Mouse (Mus musculus) spleen, adult 2 months (tissue): ENCODE results near the gene Afap1. TPM values are rescaled to one million over a fixed set of nuclear protein-coding genes. Genes with fewer than 3 reads are reported as not detected.

Experiments
- DNase-seq, 2 experiments: peaks; one replicate each; pipeline versions ENCODE4 v3.0.0 to v3.0.0-alpha.2; 2012 to 2021; ENCODE audit warnings: low spot score in 2 of 2, low read depth in 1 of 2
- H3K27ac ChIP-seq: fragments of 200-500 bp; 2 replicates; pipeline ENCODE4 v1.5.1; 2012; ENCODE audit warnings: low read length, inconsistent platforms; ENCODE audit not compliant: insufficient read depth
- H3K27me3 ChIP-seq: fragments of 200-500 bp; 2 replicates; pipeline ENCODE4 v1.6.1; 2012; ENCODE audit warnings: mild to moderate bottlenecking, moderate library complexity, low read length, inconsistent platforms; ENCODE audit not compliant: control insufficient read depth, insufficient read depth
- H3K36me3 ChIP-seq: fragments of 200-500 bp; 2 replicates; pipeline ENCODE4 v1.6.1; 2012; ENCODE audit warnings: mild to moderate bottlenecking, low read length, inconsistent platforms; ENCODE audit not compliant: control insufficient read depth, insufficient read depth
- H3K4me1 ChIP-seq: fragments of 200-500 bp; 2 replicates; pipeline ENCODE4 v1.6.1; 2011; ENCODE audit warnings: inconsistent platforms; ENCODE audit not compliant: control insufficient read depth, insufficient read depth, insufficient read length
- H3K4me3 ChIP-seq: fragments of 200-500 bp; 2 replicates; pipeline ENCODE4 v1.5.1; 2011; ENCODE audit warnings: mild to moderate bottlenecking, inconsistent platforms; ENCODE audit not compliant: insufficient read depth, insufficient read length; ENCODE audit errors: extremely low read depth
- CTCF ChIP-seq: fragments of 200-500 bp; IDR thresholded peaks from 2 replicates; pipeline ENCODE4 v1.5.1; 2011; ENCODE audit warnings: mild to moderate bottlenecking, inconsistent platforms; ENCODE audit not compliant: insufficient read depth, insufficient read length, insufficient replicate concordance; ENCODE audit errors: extremely low read depth
- POLR2A ChIP-seq: fragments of 200-500 bp; IDR thresholded peaks from 2 replicates; pipeline ENCODE4 v1.6.1; 2011; ENCODE audit warnings: low read depth, low read length, inconsistent platforms
- WGBS: fragments of 180-500 bp; shearing (Covaris S2); methylation state at CpG from one replicate; pipeline ENCODE4 v1.1.7; 2018; 5-methylcytosine and 5-hydroxymethylcytosine counted together
- polyA plus RNA-seq: library from polyadenylated mRNA; depleted of rRNA; stranded (reverse); fragments of >200 nt; gene quantifications from 2 replicates; pipeline ENCODE4 v1.2.3, GENCODE M21; 2012

The Afap1 gene
- polyA plus RNA-seq, 1 experiment, result 4.5 TPM

DNA sequence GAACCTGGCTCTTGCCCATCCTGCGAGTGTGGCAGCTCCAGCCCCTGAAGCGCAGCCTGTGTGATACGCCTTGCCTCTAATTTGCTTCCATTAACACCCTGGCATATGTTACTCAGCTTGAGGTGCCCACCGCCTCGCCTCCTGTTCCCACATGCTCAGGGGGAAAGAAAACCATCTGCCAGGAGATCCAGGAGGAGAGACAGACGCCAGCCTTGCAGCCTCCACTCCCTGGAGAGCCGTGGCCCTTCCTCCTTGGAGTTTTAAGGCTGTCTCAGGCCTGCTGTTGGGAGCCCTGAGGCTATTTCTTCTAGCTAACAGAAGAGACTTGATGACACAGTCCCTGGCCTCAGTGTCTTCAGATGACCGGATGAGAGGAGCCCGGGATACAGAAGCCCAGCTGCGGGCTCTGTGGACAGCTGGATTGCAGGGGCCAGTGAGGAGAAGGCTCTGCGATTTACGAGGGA lies 32.1 kb downstream of the Afap1 start:
- Histone ChIP-seq H3K36me3 (no peaks in the 10 kb centered on the region), H3K4me3 (no peak overlapping the region), H3K4me1 (no peaks in the 10 kb centered on the region), H3K27me3 (no peaks in the 10 kb centered on the region), H3K27ac (no peak overlapping the region)
- TF ChIP-seq CTCF, result no peak
- no peak for TF ChIP-seq POLR2A
- no peak for DNase-seq
- 81% methylated on average over 12 of the region's 12 CpGs for WGBS

DNA sequence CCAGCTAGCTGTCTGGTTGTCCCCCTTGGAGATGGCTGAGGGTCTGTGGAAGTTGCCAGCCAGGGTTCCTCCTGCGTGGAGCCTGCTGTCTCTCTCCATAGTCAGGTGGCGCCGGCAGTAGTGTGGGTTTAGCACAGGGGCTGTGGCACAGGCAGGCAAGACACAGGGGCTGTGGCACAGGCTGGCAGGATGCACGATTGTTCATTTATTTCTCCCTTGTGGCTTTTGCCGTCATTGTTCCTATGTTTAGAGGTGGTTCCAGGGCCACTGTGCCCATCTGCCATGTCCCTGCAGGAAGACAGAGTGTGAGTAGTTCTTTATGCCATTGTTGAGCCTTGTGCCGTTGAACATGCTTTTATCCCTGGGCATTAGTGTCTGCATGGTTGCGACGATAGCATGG lies 33.4 kb downstream of the Afap1 start:
- TF ChIP-seq POLR2A (no peak), CTCF (no peak)
- no peak for DNase-seq
- Histone ChIP-seq H3K27ac (no peak overlapping the region), H3K36me3 (no peaks in the 10 kb centered on the region), H3K4me1 (no peaks in the 10 kb centered on the region), H3K4me3 (no peak overlapping the region), H3K27me3 (no peaks in the 10 kb centered on the region)
- WGBS, result 83% methylated on average over 8 of the region's 8 CpGs

DNA sequence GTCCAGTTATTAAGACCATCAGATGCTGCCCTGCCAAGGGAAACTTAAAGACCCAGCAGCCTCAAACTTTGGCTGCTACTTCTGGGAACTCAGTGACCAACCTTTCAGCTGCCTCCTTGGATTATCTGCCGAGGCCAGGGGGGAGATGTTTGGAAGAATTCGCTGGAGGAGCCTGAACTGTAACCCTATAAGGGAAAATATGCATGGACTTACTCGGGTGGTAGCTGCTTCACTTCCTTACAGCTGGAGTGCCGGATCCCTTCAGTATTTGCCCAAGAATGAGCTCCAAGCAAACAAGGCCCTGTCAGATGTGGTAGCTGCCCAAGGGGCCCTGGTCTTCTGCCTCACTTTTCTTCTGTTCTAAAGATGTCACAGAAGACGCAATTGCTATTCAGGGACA lies 38.2 kb downstream of the Afap1 start:
- DNase-seq, result no peak
- H3K36me3 ChIP-seq, result no peaks in the 10 kb centered on the region
- no peak for TF ChIP-seq CTCF
- no peak overlapping the region for H3K27ac ChIP-seq
- WGBS, result 75% methylated on average over 5 of the region's 5 CpGs
- H3K4me3 ChIP-seq, result no peak overlapping the region
- no peaks in the 10 kb centered on the region for H3K4me1 ChIP-seq
- no peaks in the 10 kb centered on the region for H3K27me3 ChIP-seq

DNA sequence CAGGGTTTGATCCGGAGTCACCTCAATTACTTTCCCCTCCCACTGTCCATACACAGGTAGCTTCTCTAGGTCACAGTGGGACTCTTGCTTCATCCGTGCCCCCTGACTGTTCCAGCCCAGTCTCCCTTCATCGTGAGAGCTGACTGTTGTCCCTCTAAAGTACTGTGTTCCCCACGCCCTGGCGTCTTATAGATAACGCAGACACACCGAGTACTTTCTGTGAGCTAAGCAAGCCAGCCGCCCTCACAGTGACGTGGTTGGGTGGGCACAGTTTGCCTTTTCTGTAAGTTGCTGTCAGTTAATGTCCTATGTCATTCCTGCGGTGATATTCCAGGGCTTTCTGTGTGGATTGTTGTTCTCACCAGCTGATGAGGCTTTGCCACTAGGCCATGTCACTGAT lies 39.9 kb downstream of the Afap1 start:
- DNase-seq, result no peak
- 85% methylated on average over 10 of the region's 10 CpGs for WGBS
- Histone ChIP-seq H3K4me3 (no peak overlapping the region), H3K36me3 (no peaks in the 10 kb centered on the region), H3K4me1 (no peaks in the 10 kb centered on the region), H3K27me3 (no peaks in the 10 kb centered on the region), H3K27ac (no peak overlapping the region)
- TF ChIP-seq CTCF (no peak), POLR2A (no peak)

DNA sequence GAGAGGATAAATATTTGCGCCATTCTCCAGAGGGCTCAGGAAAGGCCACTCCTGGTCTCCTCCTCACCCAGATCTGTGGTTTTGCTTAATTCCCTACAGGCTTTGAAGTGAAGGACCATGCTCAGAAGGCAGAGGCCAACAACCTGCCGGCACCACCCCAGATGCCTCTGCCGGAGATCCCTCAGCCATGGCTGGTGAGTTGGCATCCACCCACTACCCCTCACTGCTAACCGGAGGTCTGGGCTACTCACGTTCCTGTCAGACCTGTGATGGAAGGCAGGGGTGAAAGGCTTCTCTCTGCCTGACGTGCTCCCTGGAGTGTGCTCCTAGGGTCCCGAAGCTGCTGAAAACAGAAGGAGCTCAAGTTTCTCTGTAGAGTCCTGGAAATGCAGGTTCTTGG lies 42.8 kb downstream of the Afap1 start:
- H3K36me3 ChIP-seq, result no peaks in the 10 kb centered on the region
- TF ChIP-seq POLR2A (no peak), CTCF (no peak)
- 89% methylated on average over 7 of the region's 7 CpGs for WGBS
- no peak for DNase-seq
- no peak overlapping the region for H3K4me3 ChIP-seq
- H3K4me1 ChIP-seq, result no peaks in the 10 kb centered on the region
- no peaks in the 10 kb centered on the region for H3K27me3 ChIP-seq
- no peak overlapping the region for H3K27ac ChIP-seq

DNA sequence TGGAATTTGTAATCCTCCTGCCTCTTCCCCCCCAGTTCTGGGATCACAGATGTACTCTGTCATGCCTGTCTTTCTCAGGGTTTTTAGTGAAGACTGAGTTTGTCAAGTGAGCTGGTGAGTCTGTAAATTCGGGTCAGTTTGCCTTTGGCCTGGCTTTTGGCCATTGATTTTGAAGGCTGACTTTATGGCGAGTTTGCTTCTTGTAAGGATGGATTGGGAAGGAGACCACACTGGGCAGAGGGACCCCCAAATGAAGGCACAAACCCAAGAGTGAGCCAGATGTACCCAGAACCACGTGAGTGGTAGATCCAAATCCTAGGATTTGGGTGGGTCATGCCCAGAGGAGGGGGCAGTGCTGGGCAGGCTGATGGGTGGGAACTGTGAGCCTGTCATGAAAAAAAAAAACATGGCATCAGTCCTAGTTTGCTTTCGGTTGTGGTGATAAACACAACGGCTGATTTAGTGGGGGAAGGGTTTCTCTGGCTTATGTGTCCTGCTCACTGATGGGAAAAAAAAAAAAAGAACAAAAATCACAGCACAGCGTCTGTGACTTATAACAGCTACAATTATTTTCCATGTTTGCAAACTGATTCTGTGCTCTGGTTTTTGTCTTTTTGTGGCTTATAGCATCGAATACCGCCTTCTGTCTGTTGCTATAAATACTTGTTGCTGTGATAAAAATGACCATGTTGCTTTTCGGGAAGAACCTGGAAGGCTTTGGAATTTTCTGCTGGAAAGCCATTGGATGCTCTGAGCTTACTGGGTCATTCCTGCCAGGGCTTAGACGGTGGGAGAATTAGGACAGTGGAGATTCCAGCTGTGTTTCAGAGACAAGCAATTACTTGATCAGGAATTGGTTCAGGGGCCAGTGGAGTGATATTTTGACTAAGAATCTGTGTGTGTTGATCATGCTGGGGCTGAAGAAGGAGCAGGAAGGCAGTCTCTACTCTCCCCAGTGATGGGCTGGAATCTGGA lies 45.4 kb downstream of the Afap1 start:
- Histone ChIP-seq H3K4me1 (no peaks in the 10 kb centered on the region), H3K36me3 (no peaks in the 10 kb centered on the region), H3K27ac (no peak overlapping the region), H3K27me3 (no peaks in the 10 kb centered on the region), H3K4me3 (no peak overlapping the region)
- no peak for DNase-seq
- 80% methylated on average over 10 of the region's 10 CpGs for WGBS
- TF ChIP-seq CTCF, result no peak
- no peak for TF ChIP-seq POLR2A

DNA sequence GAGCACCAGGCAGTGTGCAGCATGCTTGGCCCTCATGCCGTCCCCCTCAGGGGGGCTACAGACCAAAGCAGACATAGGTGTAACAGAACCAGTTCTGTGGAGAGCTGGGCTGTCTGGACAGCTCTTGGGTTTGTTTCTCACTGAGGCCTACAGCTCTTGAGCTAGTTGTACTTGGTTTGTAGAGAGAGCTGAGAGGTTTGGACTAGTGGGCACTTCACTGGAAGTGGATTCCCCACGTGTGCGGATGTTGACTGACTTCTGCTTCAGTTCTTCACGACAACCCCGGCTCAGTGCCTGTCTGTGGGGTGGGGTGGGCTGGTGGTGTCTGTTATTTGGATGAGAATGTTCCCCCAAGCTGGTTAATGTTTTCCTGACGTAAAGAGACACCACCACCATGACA lies 46.8 kb downstream of the Afap1 start:
- Histone ChIP-seq H3K27me3 (no peaks in the 10 kb centered on the region), H3K4me3 (no peak overlapping the region), H3K27ac (no peak overlapping the region), H3K4me1 (no peaks in the 10 kb centered on the region), H3K36me3 (no peaks in the 10 kb centered on the region)
- no peak for DNase-seq
- WGBS, result 89% methylated on average over 6 of the region's 6 CpGs
- no peak for TF ChIP-seq CTCF
- no peak for TF ChIP-seq POLR2A

DNA sequence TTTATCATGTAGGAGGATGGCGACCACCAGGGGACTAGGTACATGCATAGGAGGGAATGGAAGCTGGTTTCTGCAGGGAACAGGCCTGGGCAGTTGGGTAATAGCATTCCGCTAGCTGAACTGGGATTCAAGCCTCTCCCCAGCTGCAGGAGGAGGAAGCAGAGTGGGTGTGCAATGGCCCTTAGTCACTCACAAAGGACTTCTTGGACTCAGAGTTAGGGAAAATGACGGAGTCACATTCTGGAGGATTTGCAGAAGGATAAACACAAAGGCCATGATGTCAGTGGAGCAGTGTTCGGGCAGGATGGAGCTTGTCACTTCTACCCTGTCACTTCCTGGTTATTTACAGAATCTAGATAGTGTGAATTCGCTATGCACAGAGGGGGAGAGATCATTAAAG lies 50.4 kb downstream of the Afap1 start:
- Histone ChIP-seq H3K27ac (no peak overlapping the region; the same call in 1 of the 2 replicates), H3K27me3 (no peaks in the 10 kb centered on the region)
- DNase-seq, result no peak

More for the DNA sequence above, 50.4 kb downstream of the Afap1 start:
- WGBS, result 84% methylated on average over 5 of the region's 5 CpGs
- Histone ChIP-seq H3K4me1 (no peaks in the 10 kb centered on the region), H3K36me3 (no peaks in the 10 kb centered on the region), H3K4me3 (no peak overlapping the region)
- TF ChIP-seq CTCF (no peak), POLR2A (no peak)
